Mouse (Mus musculus): Measurements from ENCODE around the gene Defb30. TPM values are rescaled to one million over a fixed set of nuclear protein-coding genes. Genes with fewer than 3 reads are reported as not detected.
A peak's percentile ranks its signal among the peaks of the same experiment; 100 is the strongest.

Defb30 gene
- total and polyA plus RNA-seq, 3 experiments: not detected

DNA sequence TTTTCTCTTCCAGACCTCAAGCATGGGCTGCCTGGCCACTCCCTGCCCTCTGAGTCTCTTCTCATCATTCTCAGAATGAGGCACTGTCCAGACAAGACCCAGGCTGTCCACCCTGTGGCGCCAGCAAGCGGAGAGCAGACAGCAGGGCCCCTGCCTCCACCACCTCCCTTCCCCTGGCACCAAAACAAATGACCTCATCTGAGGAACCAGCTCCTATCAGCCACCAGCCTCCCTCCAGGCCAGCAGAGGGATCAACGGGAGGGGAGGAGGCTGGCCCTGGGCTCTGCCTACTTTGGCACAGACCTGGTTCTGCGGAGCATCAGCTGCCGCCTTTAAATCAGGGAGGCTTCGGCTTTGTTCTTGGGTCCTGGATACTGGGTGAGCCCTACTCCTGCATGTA, 5.0 kb upstream of the Defb30 start:
- H3K27me3 ChIP-seq (ENCODE audit: control insufficient read depth, insufficient read depth, low read length): no peaks in the 10 kb centered on the region
- H3K4me1 ChIP-seq (ENCODE audit: control insufficient read depth, insufficient read depth, low read length): peaks cover 4% of the 10 kb centered on the region; the same call in 1 of the 2 replicates
- TF ChIP-seq EP300 (IDR thresholded peaks at IDR 0.05; ENCODE audit: insufficient read depth, low read depth, low read length): 0 out of 2 replicates have a peak, but pooled peaks have one; percentile 52
- peak; percentile 60 for TF ChIP-seq CTCF (IDR thresholded peaks at IDR 0.05)
- no peak for TF ChIP-seq POLR2A (IDR thresholded peaks at IDR 0.05; ENCODE audit: insufficient read depth, low read depth, low read length)
- no peaks in the 10 kb centered on the region for H3K79me2 ChIP-seq (replicated peaks; ENCODE audit: control insufficient read depth, insufficient read depth, low read length)
- H3K27ac ChIP-seq: peak overlapping the region; percentile 54
- 2% methylated on average over 6 of the region's 6 CpGs for WGBS
- DNase-seq: peak; percentile 63 to 83
- intact Hi-C loops (cut with DNase I): loop anchor here (5.0 kb wide), 1 partner anchor 418 kb away; no protein-coding TSS in a partner anchor
- no peaks in the 10 kb centered on the region for H3K36me3 ChIP-seq (ENCODE audit: control insufficient read depth, insufficient read depth, low read length)
- 0 out of 2 replicates have a peak overlapping the region, but pooled peaks have one; percentile 9 for H3K9ac ChIP-seq (ENCODE audit: low read depth, low read length)
- no peak overlapping the region for H3K4me3 ChIP-seq

DNA sequence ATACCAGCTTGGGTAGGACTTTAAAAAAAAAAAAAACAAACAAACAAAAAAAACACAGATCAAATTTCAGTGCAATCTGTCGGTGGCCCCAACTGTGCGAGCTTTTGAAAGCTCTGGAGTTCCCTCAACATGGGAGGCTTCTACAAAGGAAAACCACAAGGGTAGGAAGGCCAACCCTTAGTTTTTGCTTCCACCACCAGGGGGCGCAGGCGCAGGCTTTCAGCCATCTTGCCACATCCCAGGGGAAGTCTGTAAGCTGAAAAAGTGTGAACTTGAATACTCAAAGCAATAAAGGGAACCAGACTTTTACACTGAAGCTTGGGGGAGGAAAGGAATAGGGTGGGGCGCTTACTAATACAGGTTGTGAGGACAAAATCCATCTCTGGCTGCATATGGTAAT, 1.0 kb upstream of the Defb30 start:
- intact Hi-C loops (cut with DNase I): loop anchor here (5.0 kb wide), 1 partner anchor 422 kb away; no protein-coding TSS in a partner anchor
- H3K4me3 ChIP-seq: no peak overlapping the region
- TF ChIP-seq POLR2A (IDR thresholded peaks at IDR 0.05; ENCODE audit: insufficient read depth, low read depth, low read length) (no peak), EP300 (IDR thresholded peaks at IDR 0.05; ENCODE audit: insufficient read depth, low read depth, low read length) (no peak), CTCF (IDR thresholded peaks at IDR 0.05) (peak; percentile 90)

DNA sequence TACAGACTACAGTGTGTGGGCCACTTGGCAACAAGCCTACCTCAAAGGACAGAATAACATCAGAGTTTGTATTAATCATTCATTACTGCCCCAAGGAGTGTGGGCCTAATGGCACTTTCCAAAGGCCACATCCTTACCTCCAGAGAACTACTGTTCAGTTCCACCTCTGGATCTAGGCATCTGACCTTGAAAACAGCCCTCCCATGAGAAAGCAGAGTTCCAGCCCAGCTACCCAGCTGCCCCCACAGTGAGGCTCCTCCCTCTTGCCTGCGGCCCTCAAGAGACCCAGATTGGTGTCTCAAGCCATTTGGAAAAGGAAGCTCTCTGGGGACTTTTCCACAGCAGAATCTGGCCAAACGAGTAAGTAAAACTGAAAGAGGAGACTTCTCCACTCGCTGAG, 3.1 kb downstream of the Defb30 start, which contains the start of gene Defb42:
TSS of gene Defb42 (plus strand) at position 301 of the 400 bp plus-strand sequence.
- WGBS: 72% methylated on average over 3 of the region's 3 CpGs
- no peak within 1 kb of the TSS for H3K27ac ChIP-seq
- H3K4me3 ChIP-seq: no peak within 1 kb of the TSS
- H3K36me3 ChIP-seq (ENCODE audit: control insufficient read depth, insufficient read depth, low read length): no peaks in the 10 kb centered on the region
- H3K79me2 ChIP-seq (replicated peaks; ENCODE audit: control insufficient read depth, insufficient read depth, low read length): no peaks in the 10 kb centered on the region
- intact Hi-C loops (cut with DNase I): no loop called here
- H3K9ac ChIP-seq (ENCODE audit: low read depth, low read length): no peak within 1 kb of the TSS
- no peaks in the 10 kb centered on the region for H3K4me1 ChIP-seq (ENCODE audit: control insufficient read depth, insufficient read depth, low read length)
- DNase-seq: no peak
- TF ChIP-seq POLR2A (IDR thresholded peaks at IDR 0.05; ENCODE audit: insufficient read depth, low read depth, low read length) (no peak), CTCF (IDR thresholded peaks at IDR 0.05) (no peak), EP300 (IDR thresholded peaks at IDR 0.05; ENCODE audit: insufficient read depth, low read depth, low read length) (no peak)
- H3K27me3 ChIP-seq (ENCODE audit: control insufficient read depth, insufficient read depth, low read length): no peaks in the 10 kb centered on the region

More for the DNA sequence above, 1.0 kb upstream of the Defb30 start:
- H3K79me2 ChIP-seq (replicated peaks; ENCODE audit: control insufficient read depth, insufficient read depth, low read length): no peaks in the 10 kb centered on the region
- no peaks in the 10 kb centered on the region for H3K27me3 ChIP-seq (ENCODE audit: control insufficient read depth, insufficient read depth, low read length)
- peak; percentile 59 to 77 for DNase-seq
- no peak overlapping the region for H3K27ac ChIP-seq
- H3K36me3 ChIP-seq (ENCODE audit: control insufficient read depth, insufficient read depth, low read length): no peaks in the 10 kb centered on the region
- no peak overlapping the region for H3K9ac ChIP-seq (ENCODE audit: low read depth, low read length)
- H3K4me1 ChIP-seq (ENCODE audit: control insufficient read depth, insufficient read depth, low read length): peaks cover 4% of the 10 kb centered on the region; the same call in 1 of the 2 replicates
- WGBS: 36% methylated on average over 5 of the region's 5 CpGs

DNA sequence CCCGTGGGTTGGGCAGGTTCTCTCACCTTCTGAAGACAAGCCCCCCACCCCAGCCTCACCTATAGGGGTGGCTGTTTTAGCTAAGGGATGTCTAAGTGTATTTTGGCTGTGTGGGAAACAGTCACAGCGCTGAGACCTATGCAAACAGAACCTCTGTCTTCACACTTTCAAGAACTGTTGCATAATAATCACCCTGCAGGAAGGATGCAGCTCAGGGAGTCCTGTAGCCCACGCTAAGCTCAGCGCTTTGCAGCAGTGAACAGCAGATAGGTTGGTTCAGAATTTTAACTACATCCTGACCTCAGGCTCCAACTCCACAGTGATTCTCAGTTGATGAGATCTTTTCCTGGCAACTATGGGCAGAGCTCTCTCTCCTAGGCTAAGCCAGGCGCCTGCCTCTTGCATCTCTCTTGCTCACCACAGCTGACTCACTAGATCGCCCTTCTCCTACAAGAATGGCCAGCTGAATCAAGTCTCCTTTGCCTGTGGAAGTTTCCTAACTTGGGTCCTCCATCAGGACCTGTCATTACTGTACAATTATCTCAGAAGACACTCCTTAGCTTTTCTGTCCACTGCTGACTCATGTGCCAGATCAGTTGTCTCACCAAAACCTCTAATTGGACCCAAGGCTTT, 29.1 kb downstream of the Defb30 start:
- Histone ChIP-seq H3K27ac (no peak overlapping the region), H3K79me2 (replicated peaks; ENCODE audit: control insufficient read depth, insufficient read depth, low read length) (no peaks in the 10 kb centered on the region), H3K27me3 (ENCODE audit: control insufficient read depth, insufficient read depth, low read length) (no peaks in the 10 kb centered on the region; the same call in 1 of the 2 replicates), H3K9ac (ENCODE audit: low read depth, low read length) (no peak overlapping the region), H3K4me3 (no peak overlapping the region), H3K36me3 (ENCODE audit: control insufficient read depth, insufficient read depth, low read length) (no peaks in the 10 kb centered on the region), H3K4me1 (ENCODE audit: control insufficient read depth, insufficient read depth, low read length) (no peaks in the 10 kb centered on the region)
- 49% methylated on average over 6 of the region's 6 CpGs for WGBS
- DNase-seq: no peak
- intact Hi-C loops (cut with DNase I): no loop called here
- TF ChIP-seq POLR2A (IDR thresholded peaks at IDR 0.05; ENCODE audit: insufficient read depth, low read depth, low read length) (no peak), CTCF (IDR thresholded peaks at IDR 0.05) (no peak), EP300 (IDR thresholded peaks at IDR 0.05; ENCODE audit: insufficient read depth, low read depth, low read length) (no peak)

DNA sequence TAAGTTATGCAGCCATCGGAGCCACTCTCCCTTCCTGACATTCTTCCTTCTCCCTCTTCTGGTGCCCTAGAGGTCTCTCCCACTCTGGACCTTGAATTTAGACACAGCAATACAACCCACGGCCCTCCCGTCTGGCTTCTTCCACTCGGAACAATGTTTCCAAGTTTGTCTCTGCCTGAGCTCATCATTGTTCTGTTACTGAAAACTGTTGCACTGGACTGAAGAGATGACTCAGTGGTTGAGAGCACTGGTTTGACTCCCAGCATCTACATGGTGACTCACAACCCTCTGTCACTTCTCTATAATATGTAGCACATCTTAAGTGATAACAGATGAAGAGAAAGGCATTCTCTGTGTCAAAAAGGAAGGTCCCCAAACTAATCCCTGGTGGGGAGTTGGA, 35.1 kb downstream of the Defb30 start:
- intact Hi-C loops (cut with DNase I): no loop called here
- no peak overlapping the region for H3K9ac ChIP-seq (ENCODE audit: low read depth, low read length)
- no peaks in the 10 kb centered on the region for H3K4me1 ChIP-seq (ENCODE audit: control insufficient read depth, insufficient read depth, low read length)
- H3K36me3 ChIP-seq (ENCODE audit: control insufficient read depth, insufficient read depth, low read length): no peaks in the 10 kb centered on the region
- TF ChIP-seq POLR2A (IDR thresholded peaks at IDR 0.05; ENCODE audit: insufficient read depth, low read depth, low read length): no peak
- TF ChIP-seq CTCF (IDR thresholded peaks at IDR 0.05): no peak
- TF ChIP-seq EP300 (IDR thresholded peaks at IDR 0.05; ENCODE audit: insufficient read depth, low read depth, low read length): no peak
- no peaks in the 10 kb centered on the region for H3K79me2 ChIP-seq (replicated peaks; ENCODE audit: control insufficient read depth, insufficient read depth, low read length)
- no peak overlapping the region for H3K27ac ChIP-seq
- 62% methylated on average over 4 of the region's 4 CpGs for WGBS
- DNase-seq: no peak
- no peaks in the 10 kb centered on the region; the same call in 1 of the 2 replicates for H3K27me3 ChIP-seq (ENCODE audit: control insufficient read depth, insufficient read depth, low read length)
- no peak overlapping the region for H3K4me3 ChIP-seq

DNA sequence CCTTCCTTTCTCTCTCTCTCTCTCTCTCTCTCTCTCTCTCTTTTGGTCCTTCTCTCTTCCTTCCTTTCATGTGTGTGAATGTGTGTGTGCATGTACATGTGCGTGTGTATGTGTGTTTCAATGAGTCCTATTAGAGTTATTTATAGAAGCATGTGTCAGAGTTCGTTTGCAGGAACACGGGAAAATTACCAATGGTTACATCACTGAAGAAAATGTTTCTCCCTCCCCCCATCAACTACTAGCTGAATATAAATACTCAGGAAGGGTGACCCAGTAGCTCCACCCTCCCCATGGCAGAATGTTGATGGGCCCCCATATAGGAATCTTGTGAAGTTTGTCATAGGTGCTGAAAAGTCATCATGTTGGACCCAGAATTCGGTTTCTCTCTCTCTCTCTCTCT, 36.7 kb downstream of the Defb30 start:
- H3K4me3 ChIP-seq: no peak overlapping the region

More for the DNA sequence above, 36.7 kb downstream of the Defb30 start:
- Histone ChIP-seq H3K4me1 (ENCODE audit: control insufficient read depth, insufficient read depth, low read length) (no peaks in the 10 kb centered on the region), H3K9ac (ENCODE audit: low read depth, low read length) (no peak overlapping the region), H3K79me2 (replicated peaks; ENCODE audit: control insufficient read depth, insufficient read depth, low read length) (no peaks in the 10 kb centered on the region), H3K27ac (no peak overlapping the region), H3K36me3 (ENCODE audit: control insufficient read depth, insufficient read depth, low read length) (no peaks in the 10 kb centered on the region), H3K27me3 (ENCODE audit: control insufficient read depth, insufficient read depth, low read length) (no peaks in the 10 kb centered on the region; the same call in 1 of the 2 replicates)
- whole genome bisulfite sequencing: 37% methylated on average over 4 of the region's 4 CpGs
- TF ChIP-seq POLR2A (IDR thresholded peaks at IDR 0.05; ENCODE audit: insufficient read depth, low read depth, low read length) (no peak), CTCF (IDR thresholded peaks at IDR 0.05) (no peak), EP300 (IDR thresholded peaks at IDR 0.05; ENCODE audit: insufficient read depth, low read depth, low read length) (no peak)
- no peak for DNase-seq
- intact Hi-C loops (cut with DNase I): no loop called here
